Mouse (Mus musculus) liver, embryonic 13.5 days (tissue): ENCODE data around the gene Fgfr2. TPM values are rescaled to one million over a fixed set of nuclear protein-coding genes. Genes with fewer than 3 reads are reported as not detected.

Experiments
- ATAC-seq: fragments of 200-750 bp; cut with Nextera tagmentation; 2 replicates; pipeline ENCODE4 v1.8.0; 2017; ENCODE audit warnings: low read depth, mild to moderate bottlenecking, moderate number of reproducible peaks, moderate library complexity
- DNase-seq: peaks from one replicate; pipeline ENCODE4 v3.0.0; 2022
- H3K27ac ChIP-seq: fragments of 300-500 bp; sonication (generic); 2 replicates; pipeline ENCODE4 v1.5.1; 2015; ENCODE audit warnings: moderate library complexity, mild to moderate bottlenecking, inconsistent platforms
- H3K27me3 ChIP-seq: fragments of 300-500 bp; sonication (generic); 2 replicates; pipeline ENCODE4 v1.6.1; 2015; ENCODE audit warnings: mild to moderate bottlenecking, inconsistent platforms
- H3K36me3 ChIP-seq: fragments of 300-500 bp; sonication (generic); 2 replicates; pipeline ENCODE4 v1.6.1; 2015; ENCODE audit warnings: mild to moderate bottlenecking, inconsistent platforms
- H3K4me1 ChIP-seq: fragments of 300-500 bp; sonication (generic); replicated peaks from 2 replicates; pipeline ENCODE4 v1.6.1; 2015; ENCODE audit warnings: inconsistent platforms
- H3K4me2 ChIP-seq: fragments of 300-500 bp; sonication (generic); 2 replicates; pipeline ENCODE4 v1.6.1; 2015; ENCODE audit warnings: inconsistent platforms, mild to moderate bottlenecking, moderate library complexity
- H3K4me3 ChIP-seq: fragments of 300-500 bp; sonication (generic); replicated peaks from 2 replicates; pipeline ENCODE4 v1.5.1; 2015; ENCODE audit warnings: mild to moderate bottlenecking, inconsistent platforms
- H3K9ac ChIP-seq: fragments of 300-500 bp; sonication (generic); 2 replicates; pipeline ENCODE4 v1.6.1; 2015; ENCODE audit warnings: mild to moderate bottlenecking, inconsistent platforms
- H3K9me3 ChIP-seq: fragments of 300-500 bp; sonication (generic); replicated peaks from 2 replicates; pipeline ENCODE4 v1.6.1; 2016; ENCODE audit warnings: inconsistent platforms
- WGBS: fragments of 180-500 bp; shearing (Covaris S2); methylation state at CpG from one replicate; pipeline ENCODE4 v1.1.7; 2015; ENCODE audit not compliant: insufficient replicate concordance; 5-methylcytosine and 5-hydroxymethylcytosine counted together
- polyA plus RNA-seq: library from polyadenylated mRNA; unstranded; fragments of >200 nt; fragmentation: Nextera tagmentation; extraction: Ambion mirVana; gene quantifications from 2 replicates; pipeline ENCODE4 v1.2.1, GENCODE M21; 2015

Gene Fgfr2
- polyA plus RNA-seq, 1 experiment from 2014 or later, result 8.9 TPM

GRCm38 (mm10) chr7:131656017-131656416 is 1467.1 kb downstream of the Fgfr2 start:
- Histone ChIP-seq H3K9me3 (no peaks in the 10 kb centered on the region), H3K27ac (no peak overlapping the region), H3K4me3 (no peak overlapping the region), H3K4me2 (no peak overlapping the region), H3K27me3 (no peaks in the 10 kb centered on the region), H3K9ac (no peak overlapping the region), H3K36me3 (no peaks in the 10 kb centered on the region), H3K4me1 (no peaks in the 10 kb centered on the region)
- WGBS, result 43% methylated on average over 7 of the region's 7 CpGs
- DNase-seq (no peak), ATAC-seq (no peak)

- DNase-seq (no peak), ATAC-seq (no peak)
- no peaks in the 10 kb centered on the region for H3K9me3 ChIP-seq
- no peaks in the 10 kb centered on the region for H3K36me3 ChIP-seq
- no peak overlapping the region for H3K9ac ChIP-seq
- WGBS, result 68% methylated on average over 6 of the region's 6 CpGs
- H3K4me1 ChIP-seq, result no peaks in the 10 kb centered on the region
- no peak overlapping the region for H3K4me2 ChIP-seq
- H3K27me3 ChIP-seq, result no peaks in the 10 kb centered on the region
- H3K27ac ChIP-seq, result no peak overlapping the region
- no peak overlapping the region for H3K4me3 ChIP-seq
Observed at GRCm38 (mm10) chr7:131653416-131653815, 1469.7 kb downstream of the Fgfr2 start.

- no peaks in the 10 kb centered on the region for H3K9me3 ChIP-seq
- DNase-seq, result no peak
- no peaks in the 10 kb centered on the region for H3K27me3 ChIP-seq
- no peaks in the 10 kb centered on the region for H3K4me1 ChIP-seq
- no peak overlapping the region for H3K9ac ChIP-seq
- H3K4me3 ChIP-seq, result no peak overlapping the region
- ATAC-seq, result no peak
- 68% methylated on average over 12 of the region's 12 CpGs for WGBS
- H3K4me2 ChIP-seq, result no peak overlapping the region
- H3K27ac ChIP-seq, result no peak overlapping the region
- no peaks in the 10 kb centered on the region for H3K36me3 ChIP-seq
Observed at GRCm38 (mm10) chr7:131651921-131652694, 1471.0 kb downstream of the Fgfr2 start.

GRCm38 (mm10) chr7:131650277-131650676 is 1472.9 kb downstream of the Fgfr2 start:
- no peak for DNase-seq
- no peak for ATAC-seq

GRCm38 (mm10) chr7:131648276-131648675 is 1474.9 kb downstream of the Fgfr2 start:
- Histone ChIP-seq H3K36me3 (no peaks in the 10 kb centered on the region), H3K9me3 (no peaks in the 10 kb centered on the region), H3K9ac (no peak overlapping the region), H3K4me2 (no peak overlapping the region), H3K27me3 (peaks cover 37% of the 10 kb centered on the region), H3K4me3 (no peak overlapping the region), H3K4me1 (no peaks in the 10 kb centered on the region), H3K27ac (no peak overlapping the region)
- DNase-seq (no peak), ATAC-seq (no peak)
- WGBS, result 48% methylated on average over 7 of the region's 7 CpGs

More at GRCm38 (mm10) chr7:131650277-131650676, 1472.9 kb downstream of the Fgfr2 start:
- H3K4me1 ChIP-seq, result no peaks in the 10 kb centered on the region
- H3K4me2 ChIP-seq, result no peak overlapping the region
- no peaks in the 10 kb centered on the region for H3K36me3 ChIP-seq
- H3K27me3 ChIP-seq, result peaks cover 17% of the 10 kb centered on the region
- no peak overlapping the region for H3K27ac ChIP-seq
- 47% methylated on average over 2 of the region's 2 CpGs for WGBS
- H3K9ac ChIP-seq, result no peak overlapping the region
- no peaks in the 10 kb centered on the region for H3K9me3 ChIP-seq
- H3K4me3 ChIP-seq, result no peak overlapping the region

GRCm38 (mm10) chr7:131647583-131647982 is 1475.6 kb downstream of the Fgfr2 start:
- Histone ChIP-seq H3K9ac (no peak overlapping the region), H3K4me2 (no peak overlapping the region), H3K4me3 (no peak overlapping the region), H3K4me1 (no peaks in the 10 kb centered on the region), H3K27ac (no peak overlapping the region), H3K36me3 (no peaks in the 10 kb centered on the region), H3K27me3 (peaks cover 44% of the 10 kb centered on the region), H3K9me3 (no peaks in the 10 kb centered on the region)
- no peak for ATAC-seq
- DNase-seq, result no peak
- 52% methylated on average over 3 of the region's 3 CpGs for WGBS

GRCm38 (mm10) chr7:131644586-131644985 is 1478.6 kb downstream of the Fgfr2 start:
- H3K9me3 ChIP-seq, result no peaks in the 10 kb centered on the region
- no peak overlapping the region for H3K4me2 ChIP-seq
- DNase-seq, result no peak
- peaks cover 65% of the 10 kb centered on the region for H3K27me3 ChIP-seq
- no peak overlapping the region for H3K4me3 ChIP-seq
- 8% methylated on average over 13 of the region's 13 CpGs for WGBS
- no peak overlapping the region for H3K27ac ChIP-seq
- H3K36me3 ChIP-seq, result no peaks in the 10 kb centered on the region
- H3K9ac ChIP-seq, result no peak overlapping the region
- no peaks in the 10 kb centered on the region for H3K4me1 ChIP-seq
- no peak for ATAC-seq

- ATAC-seq (no peak), DNase-seq (no peak)
- 4% methylated on average over 16 of the region's 16 CpGs for WGBS
- Histone ChIP-seq H3K9me3 (no peaks in the 10 kb centered on the region), H3K36me3 (no peaks in the 10 kb centered on the region), H3K4me2 (no peak overlapping the region), H3K4me1 (no peaks in the 10 kb centered on the region), H3K27ac (no peak overlapping the region), H3K4me3 (no peak overlapping the region), H3K27me3 (peaks cover 65% of the 10 kb centered on the region), H3K9ac (no peak overlapping the region)
Observed at GRCm38 (mm10) chr7:131644051-131644450, 1479.1 kb downstream of the Fgfr2 start.

- WGBS, result 30% methylated on average over 13 of the region's 13 CpGs
- ATAC-seq (no peak), DNase-seq (no peak)
- Histone ChIP-seq H3K4me1 (no peaks in the 10 kb centered on the region), H3K27ac (no peak overlapping the region), H3K4me2 (no peak overlapping the region), H3K36me3 (no peaks in the 10 kb centered on the region), H3K9ac (no peak overlapping the region), H3K4me3 (no peak overlapping the region), H3K9me3 (no peaks in the 10 kb centered on the region), H3K27me3 (peaks cover 65% of the 10 kb centered on the region)
Observed at GRCm38 (mm10) chr7:131643341-131643840, 1479.8 kb downstream of the Fgfr2 start.

GRCm38 (mm10) chr7:131629562-131629961 is 1493.6 kb downstream of the Fgfr2 start:
- DNase-seq (no peak), ATAC-seq (no peak)
- H3K36me3 ChIP-seq, result no peaks in the 10 kb centered on the region
- H3K9me3 ChIP-seq, result no peaks in the 10 kb centered on the region
- H3K4me2 ChIP-seq, result no peak overlapping the region
- no peak overlapping the region for H3K27ac ChIP-seq
- WGBS, result 74% methylated on average over 8 of the region's 8 CpGs
- H3K27me3 ChIP-seq, result no peaks in the 10 kb centered on the region
- no peak overlapping the region for H3K4me3 ChIP-seq
- H3K4me1 ChIP-seq, result no peaks in the 10 kb centered on the region
- no peak overlapping the region for H3K9ac ChIP-seq

- Histone ChIP-seq H3K4me1 (no peaks in the 10 kb centered on the region), H3K36me3 (no peaks in the 10 kb centered on the region), H3K9me3 (no peaks in the 10 kb centered on the region), H3K4me2 (no peak overlapping the region), H3K27ac (no peak overlapping the region), H3K27me3 (no peaks in the 10 kb centered on the region), H3K9ac (no peak overlapping the region), H3K4me3 (no peak overlapping the region)
- ATAC-seq (no peak), DNase-seq (no peak)
- 78% methylated on average over 13 of the region's 13 CpGs for whole genome bisulfite sequencing
Observed at GRCm38 (mm10) chr7:131628846-131629391, 1494.2 kb downstream of the Fgfr2 start.

GRCm38 (mm10) chr7:131628356-131628755 is 1494.8 kb downstream of the Fgfr2 start:
- DNase-seq (no peak), ATAC-seq (no peak)
- no peaks in the 10 kb centered on the region for H3K36me3 ChIP-seq
- no peaks in the 10 kb centered on the region for H3K4me1 ChIP-seq
- H3K9ac ChIP-seq, result no peak overlapping the region
- H3K4me3 ChIP-seq, result no peak overlapping the region
- H3K9me3 ChIP-seq, result no peaks in the 10 kb centered on the region
- H3K27ac ChIP-seq, result no peak overlapping the region
- H3K4me2 ChIP-seq, result no peak overlapping the region
- H3K27me3 ChIP-seq, result no peaks in the 10 kb centered on the region
- WGBS, result 75% methylated on average over 17 of the region's 17 CpGs
